In genomic region chr5:147778557-147778956, GRCm38 (mm10) we compare ENCODE assay signal across 20 mouse cellular contexts. TPM values are rescaled to one million over a fixed set of nuclear protein-coding genes. Genes with fewer than 3 reads are reported as not detected.
DNase-seq lines count a peak whose midpoint lies in the region; ATAC-seq lines count a peak whose summit lies in the region.
"Had no signal": no experiment of that assay in that cellular context is flagged by ENCODE, and none has a peak within 500 bp of the region (broad histone marks: within the 10 kb centered on the region; RNA-seq: fewer than 3 reads in every experiment).

No protein-coding gene starts in this region.

- H3K4me3 ChIP-seq in embryonic facial prominence, embryonic 11.5 days (ENCODE audit: low read depth, low read length), result no peak overlapping the region
- no peak overlapping the region for H3K4me3 ChIP-seq in limb, embryonic 10.5 days
- H3K4me3 ChIP-seq: erythroblast, embryonic 14.5 days; heart, adult 2 months; hindbrain, embryonic 12.5 days; liver, embryonic 15.5 days; megakaryocyte, embryonic 14.5 days; neural tube, embryonic 12.5 days; stomach, embryonic 15.5 days had no signal

- no peak overlapping the region for H3K4me2 ChIP-seq in embryonic facial prominence, embryonic 11.5 days (ENCODE audit: low read depth, low read length)
- H3K4me2 ChIP-seq: hindbrain, embryonic 12.5 days; liver, embryonic 15.5 days; neural tube, embryonic 12.5 days; stomach, embryonic 15.5 days had no signal

- no peaks in the 10 kb centered on the region for H3K4me1 ChIP-seq in embryonic facial prominence, embryonic 11.5 days (ENCODE audit: control insufficient read depth, insufficient read depth, low read length)
- peaks cover 24% of the 10 kb centered on the region for H3K4me1 ChIP-seq in limb, embryonic 10.5 days
- H3K4me1 ChIP-seq: liver, embryonic 15.5 days; megakaryocyte, embryonic 14.5 days; neural tube, embryonic 12.5 days; stomach, embryonic 15.5 days had no signal

- no peaks in the 10 kb centered on the region for H3K9me3 ChIP-seq in embryonic facial prominence, embryonic 11.5 days (replicated peaks; ENCODE audit: control insufficient read depth, low read length)
- no peaks in the 10 kb centered on the region for H3K9me3 ChIP-seq in limb, embryonic 10.5 days (replicated peaks)
- H3K9me3 ChIP-seq: hindbrain, embryonic 12.5 days; neural tube, embryonic 12.5 days; stomach, embryonic 15.5 days had no signal

- no peaks in the 10 kb centered on the region for H3K27me3 ChIP-seq in embryonic facial prominence, embryonic 11.5 days (ENCODE audit: control insufficient read depth, insufficient read depth, low read length)
- H3K27me3 ChIP-seq in limb, embryonic 10.5 days (ENCODE audit: low read depth, poor library complexity, severe bottlenecking), result 0 out of 2 replicates have a peak, but pooled peaks cover 4% of the 10 kb centered on the region
- H3K27me3 ChIP-seq: hindbrain, embryonic 12.5 days; liver, embryonic 15.5 days; neural tube, embryonic 12.5 days; stomach, embryonic 15.5 days had no signal

- peak; percentile 58 for DNase-seq in 3134 (ENCODE audit: extremely low read depth, insufficient read length, low spot score)
- DNase-seq in 3T3-L1 (ENCODE audit: low read depth, low spot score), result peak; percentile 98
- peak; percentile 84 for DNase-seq in embryonic facial prominence, embryonic 11.5 days (ENCODE audit: low spot score)
- no peak for DNase-seq in limb, embryonic 10.5 days (ENCODE audit: low spot score)
- DNase-seq in adrenal gland, adult 18-20 months (ENCODE audit: low spot score in 2 of 2), result no peak
- no peak for DNase-seq in urinary bladder, postnatal 14 days (ENCODE audit: low spot score)
- DNase-seq: cerebellum, postnatal 14 days; heart, adult 2 months; kidney, adult 9 months; kidney, postnatal 4 days; lung, postnatal 10 days; thymus, postnatal 25 days had no signal

- no peak; the same call in 1 of the 2 replicates for ATAC-seq in embryonic facial prominence, embryonic 11.5 days (replicated peaks; ENCODE audit: insufficient number of reproducible peaks, low FRiP score, low TSS enrichment, low read depth)
- no peak for ATAC-seq in granulocyte monocyte progenitor cell, adult 5-6 weeks (replicated peaks; ENCODE audit: poor library complexity, severe bottlenecking)
- ATAC-seq in erythroid progenitor cell, adult 5-6 weeks (replicated peaks; ENCODE audit: low FRiP score, poor library complexity, severe bottlenecking), result no peak

- no peaks in the 10 kb centered on the region for H3K36me3 ChIP-seq in embryonic facial prominence, embryonic 11.5 days (replicated peaks; ENCODE audit: control insufficient read depth, insufficient read depth, low read depth, low read length)
- no peaks in the 10 kb centered on the region for H3K36me3 ChIP-seq in limb, embryonic 10.5 days
- H3K36me3 ChIP-seq: hindbrain, embryonic 12.5 days; liver, embryonic 15.5 days; neural tube, embryonic 12.5 days; stomach, embryonic 15.5 days had no signal

- 48% methylated on average over 9 of the region's 9 CpGs for WGBS in embryonic facial prominence, embryonic 11.5 days
- WGBS in limb, embryonic 10.5 days, result 66% methylated on average over 9 of the region's 9 CpGs

- no peak overlapping the region for H3K9ac ChIP-seq in embryonic facial prominence, embryonic 11.5 days (replicated peaks; ENCODE audit: low read length)
- H3K9ac ChIP-seq: hindbrain, embryonic 12.5 days; liver, embryonic 15.5 days; neural tube, embryonic 12.5 days; stomach, embryonic 15.5 days had no signal

- H3K27ac ChIP-seq in embryonic facial prominence, embryonic 11.5 days (replicated peaks; ENCODE audit: low read depth, low read length), result no peak overlapping the region
- H3K27ac ChIP-seq in limb, embryonic 10.5 days, result peak overlapping the region; percentile 36; the same call in 1 of the 2 replicates
- H3K27ac ChIP-seq: heart, adult 2 months; hindbrain, embryonic 12.5 days; liver, embryonic 15.5 days; neural tube, embryonic 12.5 days; stomach, embryonic 15.5 days had no signal

RNA-seq across cellular contexts. Expression of gene Flt1, which starts 52.7 kb away (rescaled TPM):
- polyA plus RNA-seq in embryonic facial prominence, embryonic 11.5 days (2014; fragmentation: Nextera tagmentation; extraction: Ambion mirVana), result 9.6 and 12.5 TPM in 2 replicates
- 11.8 and 12.1 TPM in 2 replicates for polyA plus RNA-seq in limb, embryonic 10.5 days (2016; fragmentation: Nextera tagmentation; extraction: Ambion mirVana)
- 0.75 and 3.4 TPM in 2 replicates for total RNA-seq in granulocyte monocyte progenitor cell, adult 5-6 weeks (2014; fragmentation: Nextera tagmentation)
- total RNA-seq in granulocyte monocyte progenitor cell, adult 5-6 weeks (2017), result 3.7 TPM in 2 replicates
- 10 to 100 TPM; 63.0 to 74.4 TPM for total RNA-seq in adrenal gland, adult 18-20 months (2021)
- total RNA-seq in erythroid progenitor cell, adult 5-6 weeks (2015; ENCODE audit: low replicate concordance), result 1.4 TPM in 1 of 2 replicates, not detected in the other
- 0.64 TPM in 1 of 2 replicates, not detected in the other for total RNA-seq in erythroid progenitor cell, adult 5-6 weeks (2017; ENCODE audit: low replicate concordance)

Comparison
In these comparisons a context has a peak if more than half of its experiments do, and no peak if none do; other contexts are left out.
1. DNase-seq: peak in 3134 (single experiment), 3T3-L1 (single experiment) and embryonic facial prominence, embryonic 11.5 days (single experiment); none in limb, embryonic 10.5 days (single experiment), adrenal gland, adult 18-20 months (0 of 2) and urinary bladder, postnatal 14 days (single experiment).
2. RNA of gene Flt1, which starts 52.7 kb away (total RNA-seq): 63.0 to 74.4 TPM in adrenal gland, adult 18-20 months; 0.75 to 3.7 TPM in granulocyte monocyte progenitor cell, adult 5-6 weeks and 0.64 to 1.4 TPM in erythroid progenitor cell, adult 5-6 weeks; every median in the first group is over 10 times any median in the second.